Mouse (Mus musculus) thymus, postnatal 10 days (tissue): ENCODE results near the gene Anks4b.
A peak's percentile ranks its signal among the peaks of the same experiment; 100 is the strongest.

ENCODE experiments used
- DNase-seq, 2 experiments: peaks; one replicate each; pipeline ENCODE4 v3.0.0; 2021; ENCODE audit warnings: low spot score in 2 of 2

The Anks4b gene

GRCm38 (mm10) chr7:120173603-120174244, at the start of gene Anks4b:
Gene Anks4b (plus strand): TSS chr7:120173858.
- no peak for DNase-seq

GRCm38 (mm10) chr7:120124844-120125243, 48.8 kb upstream of the Anks4b start:
- peak in 1 of 2 experiments; percentile 20 for DNase-seq

GRCm38 (mm10) chr7:120126976-120127685, 46.5 kb upstream of the Anks4b start:
- no peak for DNase-seq

- no peak for DNase-seq
These were observed 46.0 kb upstream of the Anks4b start for GRCm38 (mm10) chr7:120127686-120128059.

- DNase-seq = no peak
These were observed 44.7 kb upstream of the Anks4b start for GRCm38 (mm10) chr7:120128951-120129350.

- no peak for DNase-seq
These were observed 30.9 kb upstream of the Anks4b start for GRCm38 (mm10) chr7:120142743-120143142.

GRCm38 (mm10) chr7:120145191-120145590, 28.5 kb upstream of the Anks4b start, which contains the start of gene Zp2:
Gene Zp2 (minus strand): TSS chr7:120145291.
- DNase-seq = no peak

- DNase-seq = no peak
These were observed 23.4 kb upstream of the Anks4b start for GRCm38 (mm10) chr7:120150257-120150656.

GRCm38 (mm10) chr7:120150898-120151297, 22.8 kb upstream of the Anks4b start:
- no peak for DNase-seq

GRCm38 (mm10) chr7:120156841-120157409, 16.7 kb upstream of the Anks4b start:
- no peak for DNase-seq

- DNase-seq = no peak
These were observed 16.0 kb upstream of the Anks4b start for GRCm38 (mm10) chr7:120157575-120158061.

GRCm38 (mm10) chr7:120158121-120158613, 15.5 kb upstream of the Anks4b start:
- no peak for DNase-seq

- no peak for DNase-seq
These were observed 9.9 kb upstream of the Anks4b start for GRCm38 (mm10) chr7:120163581-120164251.

- DNase-seq = no peak
These were observed 1.4 kb upstream of the Anks4b start for GRCm38 (mm10) chr7:120172188-120172700.

- no peak for DNase-seq
These were observed 1.3 kb downstream of the Anks4b start for GRCm38 (mm10) chr7:120174723-120175504.

GRCm38 (mm10) chr7:120177611-120178010, 4.0 kb downstream of the Anks4b start:
- no peak for DNase-seq

- no peak for DNase-seq
These were observed 5.3 kb downstream of the Anks4b start for GRCm38 (mm10) chr7:120178935-120179334.

GRCm38 (mm10) chr7:120180547-120180946, 6.9 kb downstream of the Anks4b start:
- no peak for DNase-seq

GRCm38 (mm10) chr7:120181401-120182230, 8.0 kb downstream of the Anks4b start:
- DNase-seq = no peak

GRCm38 (mm10) chr7:120182891-120183290, 9.2 kb downstream of the Anks4b start:
- DNase-seq = no peak
